Mouse (Mus musculus) liver, embryonic 14.5 days (tissue): ENCODE data around the gene Cckbr. TPM values are rescaled to one million over a fixed set of nuclear protein-coding genes. Genes with fewer than 3 reads are reported as not detected.

Source experiments
- ATAC-seq: fragments of 200-750 bp; cut with Nextera tagmentation; 2 replicates; pipeline ENCODE4 v1.8.0; 2017; ENCODE audit warnings: moderate number of reproducible peaks, mild to moderate bottlenecking, moderate library complexity; ENCODE audit not compliant: insufficient read depth
- DNase-seq, 3 experiments: peaks; one replicate each; pipeline ENCODE4 v3.0.0-alpha.2; 2012 to 2013; ENCODE audit warnings: low read depth in 3 of 3, low spot score in 3 of 3
- H3K27ac ChIP-seq: fragments of 300-500 bp; sonication (generic); 2 replicates; pipeline ENCODE4 v1.5.1; 2014; ENCODE audit warnings: moderate library complexity, mild to moderate bottlenecking, control low read depth, inconsistent platforms
- H3K27me3 ChIP-seq: fragments of 300-500 bp; sonication (generic); 2 replicates; pipeline ENCODE4 v1.6.1; 2014; ENCODE audit warnings: mild to moderate bottlenecking, low read length, moderate library complexity; ENCODE audit not compliant: control insufficient read depth, insufficient read depth
- H3K36me3 ChIP-seq: fragments of 300-500 bp; sonication (generic); replicated peaks from 2 replicates; pipeline ENCODE4 v1.6.1; 2014; ENCODE audit warnings: low read depth; ENCODE audit not compliant: control insufficient read depth, insufficient read depth
- H3K4me1 ChIP-seq, 2 experiments: fragments of 200-500 bp in 1 of 2; fragments of 300-500 bp in 1 of 2; sonication (generic) in 1 of 2; replicated peaks; 2 replicates each; pipeline ENCODE4 v1.6.1; 2012 to 2014; ENCODE audit warnings: antibody characterized with exemption in 1 of 2, inconsistent platforms in 1 of 2, low read length in 1 of 2; ENCODE audit not compliant: control insufficient read depth in 2 of 2, insufficient read depth in 2 of 2
- H3K4me2 ChIP-seq: fragments of 300-500 bp; sonication (generic); 2 replicates; pipeline ENCODE4 v1.6.1; 2014; ENCODE audit warnings: low read depth, mild to moderate bottlenecking, control low read depth, moderate library complexity
- H3K4me3 ChIP-seq, 2 experiments: fragments of 200-500 bp in 1 of 2; fragments of 300-500 bp in 1 of 2; sonication (generic) in 1 of 2; 2 replicates each; pipeline ENCODE4 v1.5.1; 2012 to 2014; ENCODE audit warnings: low read depth in 2 of 2, low read length in 2 of 2, mild to moderate bottlenecking in 2 of 2, control low read depth in 1 of 2, inconsistent platforms in 1 of 2, moderate library complexity in 1 of 2; ENCODE audit not compliant: insufficient read depth in 1 of 2
- H3K9ac ChIP-seq: fragments of 300-500 bp; sonication (generic); replicated peaks from 2 replicates; pipeline ENCODE4 v1.6.1; 2014; ENCODE audit warnings: mild to moderate bottlenecking, control low read depth, moderate library complexity
- H3K9me3 ChIP-seq: fragments of 300-500 bp; sonication (generic); 2 replicates; pipeline ENCODE4 v1.6.1; 2016; ENCODE audit warnings: low read length, mixed read lengths; ENCODE audit not compliant: control insufficient read depth
- CTCF ChIP-seq: IDR thresholded peaks from 2 replicates; pipeline ENCODE4 v1.5.1; 2016; ENCODE audit warnings: antibody characterized with exemption, low read depth, control low read depth
- EP300 ChIP-seq: IDR thresholded peaks from 2 replicates; pipeline ENCODE4 v1.6.1; 2016; ENCODE audit warnings: antibody characterized with exemption, low read depth
- WGBS: fragments of 180-500 bp; shearing (Covaris S2); extraction: QIAGEN DNeasy Blood & Tissue Kit; methylation state at CpG from one replicate; pipeline ENCODE4 v1.1.7; 2014; ENCODE audit not compliant: insufficient replicate concordance; 5-methylcytosine and 5-hydroxymethylcytosine counted together
- polyA plus RNA-seq, 2 experiments: library from polyadenylated mRNA; depleted of rRNA in 1 of 2; stranded (reverse) in 1 of 2; unstranded in 1 of 2; fragments of >200 nt; fragmentation: Nextera tagmentation in 1 of 2; extraction: Ambion mirVana in 1 of 2; gene quantifications; 2 replicates each; pipeline versions ENCODE4 v1.2.1 to v1.2.3; 2012 to 2014

Cckbr gene
- polyA plus RNA-seq, 2 experiments, result not detected

DNA sequence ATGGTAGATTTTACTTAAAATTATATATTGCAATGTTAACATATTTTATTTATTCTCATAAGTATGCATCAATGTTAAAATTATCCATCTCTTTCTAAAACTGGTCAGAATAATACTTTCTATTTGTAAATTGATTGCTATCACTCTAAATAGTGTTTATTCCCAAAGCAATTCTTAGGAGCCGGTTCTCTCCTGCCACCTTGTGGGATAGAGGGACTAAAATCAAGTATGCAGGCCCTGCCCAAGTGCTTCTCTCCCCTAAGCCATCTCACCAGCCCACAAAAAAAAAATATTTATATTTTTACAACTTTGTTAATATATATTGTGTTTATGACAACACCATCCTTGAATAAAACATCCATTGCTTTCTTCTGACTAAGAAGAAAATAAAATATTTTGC is 47.1 kb downstream of the Cckbr start:
- DNase-seq (no peak), ATAC-seq (no peak)
- Histone ChIP-seq H3K36me3 (no peaks in the 10 kb centered on the region), H3K27me3 (no peaks in the 10 kb centered on the region), H3K27ac (no peak overlapping the region), H3K9me3 (no peaks in the 10 kb centered on the region), H3K4me1 (0 out of 4 replicates have a peak, but pooled peaks cover 0 to 2% of the 10 kb centered on the region in 2 experiments), H3K4me2 (no peak overlapping the region), H3K4me3 (no peak overlapping the region), H3K9ac (no peak overlapping the region)
- TF ChIP-seq CTCF (no peak), EP300 (no peak)
- WGBS, result 53% methylated on average over 1 of the region's 1 CpGs

DNA sequence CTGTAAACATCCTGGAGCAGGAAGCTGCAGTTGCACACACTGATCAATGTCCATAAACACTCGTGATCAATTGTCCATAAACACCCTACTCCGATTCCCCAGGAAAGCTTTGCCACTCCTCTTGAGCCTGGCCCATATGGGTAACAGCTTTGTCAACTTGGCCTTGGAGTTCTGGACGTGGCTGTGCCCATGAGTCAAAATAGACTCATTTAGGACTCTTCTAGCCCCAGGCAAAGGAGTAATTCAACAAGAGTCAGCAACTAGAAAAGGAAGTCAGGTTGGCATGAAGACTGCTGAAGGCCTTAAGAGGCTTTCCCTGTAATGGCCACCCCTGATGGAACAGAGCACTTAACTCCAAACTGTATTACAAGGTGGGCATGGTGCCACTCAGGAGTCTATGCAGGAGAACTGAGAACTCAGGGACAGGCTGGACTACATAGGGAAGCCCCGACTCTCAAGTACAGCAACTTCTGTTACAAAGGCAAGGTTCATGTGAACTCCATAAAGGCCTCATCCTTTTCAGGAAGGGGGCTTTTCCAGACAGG is 49.3 kb downstream of the Cckbr start:
- TF ChIP-seq CTCF (no peak), EP300 (no peak)
- Histone ChIP-seq H3K4me1 (0 out of 4 replicates have a peak, but pooled peaks cover 0 to 2% of the 10 kb centered on the region in 2 experiments), H3K4me2 (no peak overlapping the region), H3K27me3 (no peaks in the 10 kb centered on the region), H3K9me3 (no peaks in the 10 kb centered on the region), H3K4me3 (no peak overlapping the region), H3K27ac (no peak overlapping the region), H3K9ac (no peak overlapping the region), H3K36me3 (no peaks in the 10 kb centered on the region)
- ATAC-seq (no peak), DNase-seq (no peak)
- WGBS, result 46% methylated on average over 4 of the region's 4 CpGs

DNA sequence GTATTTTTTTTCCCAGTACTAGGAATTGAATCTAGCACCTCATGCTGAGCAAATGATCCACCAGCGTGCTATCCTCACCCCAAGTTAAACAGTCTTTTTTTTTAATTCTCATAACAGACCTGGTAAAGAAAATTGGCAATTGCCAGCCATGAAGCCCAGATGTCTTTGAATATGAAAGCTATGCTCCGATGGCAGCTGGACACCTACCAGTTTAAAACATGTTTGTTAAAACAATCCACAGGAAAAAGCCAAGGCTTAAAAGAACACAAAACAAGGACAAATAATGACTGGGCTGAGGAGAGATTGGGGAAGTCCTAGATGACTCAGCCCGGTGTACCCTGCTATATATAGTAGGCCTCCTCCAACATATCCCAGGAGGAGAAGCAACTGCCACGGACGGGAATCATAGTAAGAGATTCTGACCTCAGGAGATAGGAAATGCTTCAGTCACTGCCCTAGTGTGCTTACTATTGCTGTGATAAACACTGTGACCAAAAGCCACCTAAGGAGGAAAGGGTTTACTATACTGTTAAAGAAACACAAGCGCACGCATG is 49.9 kb downstream of the Cckbr start:
- H3K9ac ChIP-seq, result no peak overlapping the region
- H3K9me3 ChIP-seq, result no peaks in the 10 kb centered on the region
- 0 out of 4 replicates have a peak, but pooled peaks cover 0 to 2% of the 10 kb centered on the region in 2 experiments for H3K4me1 ChIP-seq
- WGBS, result 45% methylated on average over 7 of the region's 7 CpGs
- no peaks in the 10 kb centered on the region for H3K27me3 ChIP-seq
- no peak overlapping the region for H3K4me2 ChIP-seq
- DNase-seq, result no peak
- no peaks in the 10 kb centered on the region for H3K36me3 ChIP-seq
- TF ChIP-seq CTCF (no peak), EP300 (no peak)
- H3K4me3 ChIP-seq, result no peak overlapping the region
- no peak overlapping the region for H3K27ac ChIP-seq
- ATAC-seq, result no peak

DNA sequence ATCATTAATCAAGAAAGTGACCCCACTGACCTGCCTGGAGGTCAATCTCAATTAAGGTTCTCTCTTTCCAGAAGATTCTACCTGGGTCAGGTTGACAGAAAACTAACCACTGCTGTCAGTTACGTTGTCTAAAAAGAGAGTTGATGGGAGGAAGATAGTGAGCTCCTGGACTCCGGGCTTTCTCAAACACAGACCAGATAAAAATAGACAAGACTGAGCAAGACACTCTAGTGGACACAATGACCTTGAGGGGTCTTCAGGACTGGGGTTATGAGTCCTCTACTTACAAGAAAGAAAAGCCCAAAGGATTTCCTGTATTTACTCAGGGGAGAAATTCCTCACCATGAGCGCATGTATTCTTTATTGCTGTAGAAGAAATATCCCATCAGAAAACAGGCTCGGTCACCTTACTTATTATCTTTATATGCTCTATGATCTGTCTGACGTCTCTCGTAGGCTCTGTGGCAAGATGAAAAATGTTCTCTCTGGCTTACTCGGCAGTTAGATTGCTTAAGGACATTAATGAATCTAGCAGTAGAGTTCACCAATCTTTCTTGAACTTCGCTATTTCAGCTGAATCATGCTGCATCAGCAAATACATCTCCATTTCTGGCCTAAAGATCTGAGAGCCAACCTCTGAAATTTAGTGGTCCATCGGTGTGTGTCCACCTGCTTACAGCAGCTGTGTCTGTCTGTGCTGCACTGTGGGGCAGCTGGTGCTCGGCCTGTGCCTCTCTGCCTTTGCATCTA is 51.3 kb downstream of the Cckbr start:
- H3K27me3 ChIP-seq, result peaks cover 2% of the 10 kb centered on the region; the same call in 1 of the 2 replicates
- H3K9ac ChIP-seq, result no peak overlapping the region
- 49% methylated on average over 10 of the region's 10 CpGs for WGBS
- DNase-seq, result no peak
- TF ChIP-seq EP300, result no peak
- TF ChIP-seq CTCF, result no peak
- no peak overlapping the region for H3K4me3 ChIP-seq
- H3K27ac ChIP-seq, result no peak overlapping the region
- H3K36me3 ChIP-seq, result no peaks in the 10 kb centered on the region
- no peaks in the 10 kb centered on the region for H3K9me3 ChIP-seq
- H3K4me2 ChIP-seq, result no peak overlapping the region
- 0 out of 4 replicates have a peak, but pooled peaks cover 0 to 2% of the 10 kb centered on the region in 2 experiments for H3K4me1 ChIP-seq
- no peak for ATAC-seq

DNA sequence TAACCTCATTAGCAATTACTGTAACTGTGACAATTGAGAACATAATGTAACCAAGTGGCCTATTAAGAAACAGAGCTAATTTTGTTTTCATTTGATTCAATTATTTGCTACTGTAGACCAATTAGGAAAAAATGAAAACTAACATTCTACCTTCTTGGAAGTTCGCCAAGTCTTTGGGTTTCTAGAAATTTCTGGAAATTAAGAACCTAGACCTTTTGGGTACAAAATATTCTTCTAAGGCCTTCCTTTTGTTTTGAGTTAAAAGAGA is 51.8 kb downstream of the Cckbr start:
- H3K27me3 ChIP-seq, result peaks cover 3% of the 10 kb centered on the region; the same call in 1 of the 2 replicates
- no peak overlapping the region for H3K9ac ChIP-seq
- no peaks in the 10 kb centered on the region for H3K9me3 ChIP-seq
- no peak for ATAC-seq
- no peak overlapping the region for H3K4me2 ChIP-seq
- TF ChIP-seq EP300 (no peak), CTCF (no peak)
- H3K4me3 ChIP-seq, result no peak overlapping the region
- 0 out of 4 replicates have a peak, but pooled peaks cover 0 to 2% of the 10 kb centered on the region in 2 experiments for H3K4me1 ChIP-seq
- H3K27ac ChIP-seq, result no peak overlapping the region
- no peaks in the 10 kb centered on the region for H3K36me3 ChIP-seq
- no peak for DNase-seq
- WGBS, result 51% methylated on average over 1 of the region's 1 CpGs
